Mouse (Mus musculus) heart, postnatal 36 days (tissue): ENCODE measurements at regions not wholly inside any gene's neighbourhood (a gene's known extent, or its start where the extent isn't known, plus 50 kb on each side); places are given as distances from the start of the nearest gene placed in this dataset.

Source experiments
- DNase-seq, 2 experiments: peaks; one replicate each; pipeline ENCODE4 v3.0.0; 2021 to 2022
- intact Hi-C: fragments of 180-260 bp; cut with DNase I; formaldehyde crosslinking; loops from one replicate; pipeline ENCODE4 v1.15.1; 2025

DNA sequence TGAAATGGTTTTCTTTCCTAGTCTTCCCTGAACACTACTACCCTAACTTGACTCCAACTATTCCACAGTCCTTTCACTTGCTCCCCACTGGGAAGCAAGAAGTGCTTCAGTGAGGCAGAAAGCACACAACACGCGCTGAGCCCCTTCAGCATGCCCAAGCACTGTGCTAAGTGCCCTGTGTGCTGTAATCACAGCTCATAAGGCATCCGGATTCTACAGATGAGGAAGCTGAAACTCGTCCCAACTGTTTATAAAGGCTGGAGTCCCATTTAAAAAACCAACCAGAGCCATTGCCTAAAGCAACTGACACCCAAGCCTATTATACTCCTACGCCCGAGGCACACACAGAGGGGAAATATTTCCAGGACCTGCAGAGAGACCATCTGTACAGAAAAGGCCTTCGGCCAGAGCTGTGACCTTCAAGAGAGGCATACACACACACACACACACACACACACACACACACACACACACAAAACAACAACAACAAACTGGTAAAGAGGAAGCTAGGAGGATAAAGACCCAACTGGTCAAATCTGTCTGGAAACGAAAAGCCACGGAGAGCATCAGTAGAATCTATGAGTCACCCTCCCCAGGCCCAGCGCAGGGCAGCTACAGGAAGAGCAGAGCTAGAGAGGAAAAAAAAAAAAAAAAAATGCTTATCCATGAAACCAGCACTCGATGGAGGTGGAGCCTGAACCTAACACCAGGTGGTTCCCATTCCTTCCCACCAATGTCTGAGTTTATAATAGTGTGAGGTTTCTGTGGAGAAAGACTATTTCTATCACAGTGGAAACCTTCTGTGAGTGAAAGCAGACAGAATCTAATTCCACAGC, 315.4 kb upstream of the Jmjd1c start:
- DNase-seq: no peak
- intact Hi-C loops: no loop called here

DNA sequence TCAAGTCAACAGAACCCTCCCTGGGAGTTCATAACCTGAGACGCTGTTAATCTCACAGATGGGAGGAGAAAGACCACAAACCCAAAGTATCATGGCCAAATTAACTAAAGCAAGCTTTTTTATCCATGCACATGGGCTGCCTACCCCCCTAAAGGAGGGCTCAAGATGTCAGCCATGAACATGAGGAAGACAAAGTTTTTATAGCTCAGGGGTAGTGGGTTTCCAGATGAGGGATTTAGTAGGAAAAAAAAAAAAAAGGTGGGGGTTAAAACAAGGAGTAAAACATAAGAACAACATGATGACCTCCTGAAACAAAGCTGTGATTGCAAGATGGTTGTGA, 314.8 kb upstream of the Jmjd1c start:
- intact Hi-C loops: no loop called here
- DNase-seq: no peak

DNA sequence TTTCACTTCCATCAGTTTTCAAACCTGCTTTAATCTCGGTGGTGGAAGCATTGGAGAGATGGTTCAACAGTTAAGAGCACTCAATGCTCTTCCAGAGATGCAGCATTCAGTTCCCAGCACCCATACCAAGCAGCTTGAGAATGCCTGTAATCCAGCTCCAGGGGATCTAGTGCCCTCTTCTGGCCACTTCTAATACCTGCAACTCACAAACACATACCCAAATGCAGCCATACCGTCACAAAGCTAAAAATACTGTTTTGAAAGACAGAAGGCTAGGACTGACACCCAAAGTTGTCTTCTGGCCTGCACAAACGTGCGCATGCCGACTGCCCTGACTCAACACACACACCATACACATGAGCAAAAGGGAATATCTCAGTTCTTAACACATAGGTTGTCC, 313.9 kb upstream of the Jmjd1c start:
- DNase-seq: no peak
- intact Hi-C loops: no loop called here

DNA sequence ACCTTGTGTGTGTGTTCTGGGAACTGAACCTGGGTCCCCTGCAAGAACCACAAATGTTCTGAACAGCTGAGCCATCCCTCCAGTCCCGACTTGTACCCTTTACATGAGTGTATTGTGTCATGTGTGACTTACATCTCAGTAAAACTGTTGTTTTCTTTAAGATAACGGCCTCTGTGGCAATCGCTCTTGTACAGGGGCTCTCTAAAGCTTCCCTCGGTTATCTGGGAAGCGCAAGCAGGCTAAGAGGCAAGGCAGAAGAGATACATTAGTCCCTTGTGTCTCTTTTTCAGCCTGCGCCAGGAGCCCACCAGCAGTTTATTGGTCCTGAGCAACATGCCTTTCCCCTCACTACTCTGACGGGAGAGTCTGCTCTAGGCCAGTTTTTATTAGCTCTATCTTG, 308.1 kb upstream of the Jmjd1c start:
- no peak for DNase-seq
- intact Hi-C loops: no loop called here

DNA sequence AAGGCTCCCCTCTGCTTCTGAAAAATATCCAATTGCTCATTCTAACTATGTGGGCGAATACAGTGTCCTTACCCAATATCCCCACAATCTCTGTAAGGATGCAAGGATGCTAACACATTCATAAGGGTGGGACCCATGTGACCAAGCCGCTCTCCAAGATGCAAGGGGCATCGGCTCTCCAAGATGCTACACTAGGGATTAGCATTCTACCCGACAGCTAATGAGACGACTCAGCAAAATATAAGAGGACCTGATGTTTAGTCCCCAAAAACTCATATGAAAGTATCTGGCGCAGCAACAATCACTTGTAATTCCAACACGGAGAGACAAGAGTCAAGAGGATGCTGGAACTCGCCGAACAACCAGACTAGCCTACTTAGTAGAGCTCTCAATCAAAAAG, 299.6 kb upstream of the Jmjd1c start:
- intact Hi-C loops: no loop called here
- DNase-seq: no peak

DNA sequence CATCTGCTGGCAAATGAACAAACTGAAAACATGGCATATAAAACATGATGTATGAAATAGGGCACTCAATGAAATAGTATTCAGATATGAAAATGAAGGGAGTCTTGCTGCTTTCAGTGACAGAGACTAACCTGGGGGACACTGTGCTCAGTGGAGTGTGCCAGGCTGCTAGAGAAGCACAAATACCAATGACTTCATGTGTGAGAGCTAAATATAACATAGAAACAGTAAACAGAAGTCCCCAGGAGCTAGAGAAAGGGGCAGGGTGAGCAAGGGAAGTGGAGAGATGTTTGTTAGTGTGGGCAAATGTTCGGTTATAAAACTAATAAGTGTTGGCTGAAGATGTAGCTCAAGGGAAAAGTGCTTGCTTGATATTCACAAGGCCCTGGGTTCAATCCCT, 293.2 kb upstream of the Jmjd1c start:
- no peak for DNase-seq
- intact Hi-C loops: no loop called here

DNA sequence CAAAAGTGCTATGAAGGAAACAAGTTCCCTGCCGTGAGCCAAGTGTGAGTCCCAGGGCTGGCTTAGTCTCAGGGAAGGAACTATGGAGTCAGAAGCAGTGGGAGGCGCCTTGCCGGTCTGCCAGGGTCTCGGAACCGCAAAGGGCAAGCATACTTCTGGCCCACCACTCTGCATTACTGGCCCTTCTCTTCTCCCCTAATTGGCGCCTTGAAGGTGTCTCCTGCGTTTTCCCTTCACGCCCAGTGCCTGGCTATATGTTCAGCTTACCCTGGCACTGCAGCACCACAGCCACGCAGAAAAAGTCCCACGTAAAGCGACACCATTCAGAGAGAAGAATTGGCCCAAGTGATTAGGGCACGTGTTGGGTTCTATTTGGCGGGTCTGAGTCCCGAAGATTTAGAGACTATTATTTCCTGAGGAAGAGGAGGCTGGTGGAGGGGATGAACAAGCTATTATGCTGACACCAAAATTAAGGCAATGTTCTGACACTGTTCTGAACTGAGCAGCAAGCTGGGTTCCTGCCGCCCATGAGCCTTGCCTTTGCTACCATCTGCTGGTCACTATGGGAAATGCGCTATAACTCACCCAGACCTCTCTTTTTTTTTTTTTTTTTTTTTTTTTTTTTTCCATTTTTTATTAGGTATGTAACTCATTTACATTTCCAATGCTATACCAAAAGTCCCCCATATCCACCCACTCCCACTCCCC, 288.5 kb upstream of the Jmjd1c start:
- intact Hi-C loops: loop anchor here (2.0 kb wide), 1 partner anchor 65 kb away; no protein-coding TSS in a partner anchor
- DNase-seq: peak; percentile 57 to 72

DNA sequence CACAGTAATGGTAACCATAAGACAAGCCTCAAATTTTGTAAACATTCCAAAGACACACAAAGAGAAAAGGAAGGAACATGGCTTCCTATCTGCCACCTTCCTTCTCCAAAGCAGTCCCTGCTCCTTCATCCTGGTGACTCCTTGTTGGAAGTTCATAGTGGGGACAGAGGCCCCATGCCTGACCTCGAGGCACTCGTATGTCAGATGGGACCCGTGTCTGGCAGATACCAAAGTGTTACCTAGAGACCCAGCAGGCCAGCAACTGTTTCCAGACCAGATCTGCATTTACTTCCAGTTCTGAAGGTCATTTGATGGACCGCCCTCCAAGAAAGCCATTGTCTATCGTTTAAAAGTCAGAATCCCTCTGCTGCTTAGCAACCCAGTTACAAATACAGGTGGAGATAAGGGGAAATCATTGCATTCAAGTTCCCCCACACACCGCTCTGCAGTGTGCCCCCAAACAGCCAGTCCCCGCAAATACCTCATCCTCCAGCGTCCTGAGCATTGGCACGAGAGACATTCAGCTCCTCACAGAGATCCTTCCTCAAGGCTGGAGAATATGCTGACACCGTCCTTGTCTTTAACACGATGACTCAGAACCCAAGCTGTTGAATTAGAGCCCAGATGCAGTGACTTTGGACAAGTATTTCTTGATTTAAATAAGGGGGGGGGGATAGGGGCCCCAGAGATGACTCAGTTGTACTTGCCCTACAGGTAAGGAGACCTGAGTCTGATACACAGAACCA, 283.2 kb upstream of the Jmjd1c start:
- intact Hi-C loops: loop anchor here (10.0 kb wide), 1 partner anchor 218 kb away; no protein-coding TSS in a partner anchor
- no peak for DNase-seq

DNA sequence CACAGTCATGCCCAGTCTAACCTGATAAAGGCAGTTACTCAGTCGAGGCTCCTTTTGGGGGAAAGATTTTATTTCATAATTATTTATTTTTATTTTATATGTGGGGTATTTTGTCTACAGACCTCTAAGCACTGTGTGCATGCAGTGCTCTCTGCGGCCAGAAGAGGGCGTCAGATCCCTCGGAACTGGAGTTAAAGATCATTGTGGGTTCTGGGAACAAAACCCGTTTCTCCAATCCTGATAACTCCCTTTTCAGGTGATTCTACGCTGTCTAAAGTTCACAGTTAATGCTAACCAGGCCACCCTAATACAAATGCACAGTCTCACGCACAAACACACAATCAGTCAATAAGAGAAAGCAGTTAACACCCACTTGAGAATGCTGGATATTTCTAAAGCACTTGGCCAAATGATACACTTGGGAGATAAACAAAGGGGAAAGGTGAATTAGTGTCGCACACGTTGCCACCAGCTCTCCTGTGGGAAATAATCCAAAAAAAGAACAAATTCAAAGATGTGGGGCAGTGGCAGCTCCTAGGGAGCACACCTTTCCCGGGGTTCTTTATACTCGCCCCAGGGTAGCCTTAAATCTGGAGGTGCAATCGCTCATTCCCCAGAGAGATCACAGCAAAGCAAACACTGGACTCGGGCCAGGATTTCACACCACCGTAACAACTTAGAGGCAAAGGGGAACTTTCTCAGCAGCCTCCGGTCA, 281.9 kb upstream of the Jmjd1c start:
- intact Hi-C loops: loop anchor here (10.0 kb wide), 1 partner anchor 219 kb away; no protein-coding TSS in a partner anchor
- DNase-seq: no peak

DNA sequence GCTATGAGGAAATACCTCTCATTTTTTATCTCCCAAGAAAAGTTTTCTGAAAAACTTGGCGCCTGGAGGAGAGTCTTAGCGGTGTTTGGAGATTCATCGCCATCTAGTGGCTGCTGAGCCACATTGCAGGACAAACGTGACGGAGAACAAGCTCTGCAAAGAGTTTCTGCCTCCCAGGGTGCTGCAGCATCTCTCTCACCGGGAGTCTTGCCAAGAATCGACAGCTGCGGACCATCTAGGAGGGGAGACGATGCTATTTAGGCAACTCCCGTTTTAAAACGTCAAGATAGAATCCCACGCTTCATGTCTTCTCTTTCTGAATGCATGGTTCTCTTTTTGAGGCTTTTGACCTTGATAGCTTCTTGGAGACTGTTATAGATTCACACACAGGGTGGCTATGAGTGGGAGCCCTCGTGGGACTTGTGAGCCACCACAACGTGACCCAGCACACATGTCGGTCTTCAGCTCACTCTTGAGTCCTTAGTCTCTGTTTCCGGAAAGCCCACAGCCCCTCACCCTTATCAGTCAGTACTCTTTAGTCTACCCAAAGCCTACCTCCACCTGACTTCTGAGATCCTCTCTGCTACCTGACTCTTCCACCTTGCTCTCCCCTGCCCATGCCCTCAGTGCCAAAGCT, 281.2 kb upstream of the Jmjd1c start:
- DNase-seq: peak; percentile 81 to 83
- intact Hi-C loops: loop anchor here (10.0 kb wide), 1 partner anchor 220 kb away; no protein-coding TSS in a partner anchor

DNA sequence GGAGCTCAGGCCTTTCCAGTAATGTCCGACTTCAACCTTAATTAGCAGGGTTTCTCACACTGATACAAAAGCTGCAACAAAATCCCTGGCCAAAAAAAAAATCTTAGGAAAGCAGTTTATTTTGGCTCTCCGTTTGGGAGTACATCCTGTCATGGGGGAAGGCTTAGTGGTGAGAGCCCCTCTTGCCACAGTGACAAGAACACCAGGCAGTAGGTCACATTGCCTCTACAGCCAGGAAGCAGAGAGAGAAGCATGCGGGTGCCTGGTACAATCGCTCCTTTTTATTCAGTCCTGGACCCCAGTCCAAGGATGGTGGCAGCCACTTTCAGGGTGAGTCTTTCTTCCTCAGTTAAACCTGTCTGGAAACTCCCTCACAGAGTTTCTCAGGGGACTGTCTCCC, 280.0 kb upstream of the Jmjd1c start:
- DNase-seq: no peak
- intact Hi-C loops: loop anchor here (10.0 kb wide), 1 partner anchor 221 kb away; no protein-coding TSS in a partner anchor

DNA sequence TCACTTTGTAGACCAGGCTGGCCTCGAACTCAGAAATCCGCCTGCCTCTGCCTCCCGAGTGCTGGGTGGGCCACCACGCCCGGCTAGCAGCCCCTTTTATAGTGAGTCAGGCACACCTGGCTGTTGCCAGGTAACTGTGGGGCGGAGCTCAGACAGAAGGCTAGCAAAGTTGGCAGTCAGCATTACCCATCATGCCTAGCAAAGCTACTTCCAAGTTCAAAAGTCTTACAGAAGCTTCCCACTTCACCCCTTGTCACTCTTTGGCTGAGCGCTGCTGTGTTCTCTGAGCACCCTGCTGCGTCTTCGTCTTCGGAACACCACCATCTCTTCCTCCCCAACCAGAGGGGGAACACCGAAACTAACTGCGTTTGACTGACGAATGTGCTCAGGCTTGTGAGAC, 279.1 kb upstream of the Jmjd1c start:
- DNase-seq: no peak
- intact Hi-C loops: loop anchor here (10.0 kb wide), 1 partner anchor 222 kb away; no protein-coding TSS in a partner anchor

DNA sequence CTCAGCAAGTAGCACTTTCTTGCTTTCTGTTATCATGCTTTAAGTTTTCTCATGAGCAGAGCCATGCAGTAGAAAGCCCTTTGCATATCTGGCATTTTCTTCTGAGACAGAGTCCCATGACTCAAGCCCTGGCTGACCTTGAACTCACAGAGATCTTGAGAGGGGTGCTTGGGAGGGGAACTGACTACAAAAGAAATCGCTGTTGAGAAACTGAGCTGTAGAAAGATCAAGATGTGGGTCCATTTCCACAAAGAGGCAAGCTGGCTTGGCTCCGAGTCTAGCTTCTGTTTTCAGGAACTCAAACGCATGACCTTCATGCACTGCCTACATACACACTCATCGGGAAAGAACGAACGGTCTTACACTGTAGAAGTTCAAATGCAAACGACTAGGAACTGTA, 278.0 kb upstream of the Jmjd1c start:
- intact Hi-C loops: loop anchor here (10.0 kb wide), 1 partner anchor 223 kb away; no protein-coding TSS in a partner anchor
- no peak for DNase-seq

DNA sequence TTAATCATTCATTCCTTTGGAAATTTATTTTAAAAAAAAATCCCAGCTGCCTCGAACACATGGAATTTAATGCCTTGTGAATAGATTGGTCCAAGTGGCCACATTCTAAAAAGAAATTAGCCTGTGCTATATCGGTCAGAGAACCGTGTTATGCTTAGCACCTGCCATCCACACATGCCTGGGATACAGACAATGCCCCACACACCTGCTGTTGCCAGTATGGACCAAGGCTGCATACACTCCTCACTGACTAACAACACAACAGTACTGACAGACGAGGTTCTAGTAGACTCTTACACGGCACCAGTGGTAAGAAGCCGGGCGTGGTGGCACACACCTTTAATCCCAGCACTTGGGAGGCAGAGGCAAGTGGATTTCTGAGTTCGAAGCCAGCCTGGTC, 276.4 kb upstream of the Jmjd1c start:
- intact Hi-C loops: loop anchor here (10.0 kb wide), 1 partner anchor 225 kb away; no protein-coding TSS in a partner anchor
- DNase-seq: no peak

DNA sequence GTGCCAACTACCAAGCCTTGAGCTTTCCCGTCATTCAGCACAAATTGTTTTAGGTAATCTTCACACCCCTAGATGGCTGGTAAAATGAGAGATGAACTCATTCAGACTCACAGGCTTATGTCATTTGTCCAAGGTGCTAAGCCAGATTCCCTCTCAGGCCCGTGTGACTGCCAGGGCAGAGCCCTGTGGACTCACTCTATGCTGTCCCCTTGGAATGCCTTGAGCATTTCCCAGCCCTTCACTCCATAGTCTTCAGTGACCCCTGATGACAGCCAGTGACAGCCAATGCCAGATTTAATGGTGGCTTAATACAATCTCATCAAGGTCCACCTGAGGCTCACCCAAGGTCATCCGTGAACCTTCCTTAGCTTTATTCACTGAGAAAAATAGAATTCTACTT, 270.2 kb upstream of the Jmjd1c start:
- intact Hi-C loops: no loop called here
- no peak for DNase-seq

DNA sequence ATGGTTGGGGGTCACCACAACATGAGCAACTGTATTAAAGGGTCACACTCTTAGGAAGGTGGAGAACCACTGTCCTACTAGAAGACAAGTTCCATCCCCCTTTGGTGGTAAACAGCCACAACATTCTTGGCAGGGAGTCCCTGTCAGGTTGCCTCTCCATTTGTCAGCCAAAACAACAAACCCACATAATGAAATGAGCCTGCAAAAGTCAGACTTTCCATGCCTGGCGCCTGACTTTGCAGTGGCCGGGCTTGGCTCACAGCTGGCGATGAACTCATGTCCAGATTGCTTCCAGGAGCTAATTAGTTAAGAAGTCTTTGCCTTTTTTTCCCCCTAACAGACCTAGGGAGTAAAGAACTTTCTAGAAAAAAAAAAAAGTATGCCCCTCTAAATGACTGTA, 269.6 kb upstream of the Jmjd1c start:
- intact Hi-C loops: no loop called here
- no peak for DNase-seq

DNA sequence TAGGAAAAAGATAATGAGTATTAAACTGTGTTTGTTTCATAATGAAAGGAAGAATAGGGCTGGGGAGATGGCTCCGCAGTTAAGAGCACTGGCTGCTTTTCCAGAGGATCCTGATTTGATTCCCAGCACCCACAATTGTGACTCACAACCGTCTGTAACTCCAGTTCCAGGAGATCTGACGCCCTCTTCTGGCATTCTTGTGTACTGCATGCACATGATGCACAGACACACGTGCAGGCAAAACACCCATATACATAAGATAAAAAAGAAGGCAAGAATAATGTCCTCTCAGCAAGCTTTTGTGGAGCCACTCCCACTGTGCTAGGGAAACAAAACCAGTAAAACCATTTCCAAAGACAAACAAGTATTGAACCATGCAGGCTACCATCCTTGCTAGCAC, 261.0 kb upstream of the Jmjd1c start:
- intact Hi-C loops: no loop called here

DNA sequence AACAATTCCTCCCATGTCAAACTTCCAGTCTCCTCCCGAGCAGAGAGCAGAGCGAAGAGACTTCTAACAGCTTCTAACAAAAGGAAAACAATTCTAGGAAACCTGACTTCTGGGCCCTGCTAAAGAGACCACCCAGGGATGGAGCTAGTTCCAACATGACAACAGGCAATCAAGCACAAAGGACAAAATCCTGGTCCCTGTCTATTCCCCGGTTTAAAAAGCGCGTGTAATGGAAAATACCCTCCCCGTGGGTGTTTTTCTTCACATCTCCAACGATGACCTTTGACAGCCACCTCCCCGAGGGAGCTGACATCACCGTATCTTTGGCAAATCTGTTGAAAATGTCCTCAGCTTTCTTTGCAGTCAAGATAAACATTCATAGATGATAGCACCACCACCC, 256.9 kb upstream of the Jmjd1c start:
- DNase-seq: peak; percentile 21 to 30
- intact Hi-C loops: no loop called here

More for the DNA sequence above, 261.0 kb upstream of the Jmjd1c start:
- no peak for DNase-seq

DNA sequence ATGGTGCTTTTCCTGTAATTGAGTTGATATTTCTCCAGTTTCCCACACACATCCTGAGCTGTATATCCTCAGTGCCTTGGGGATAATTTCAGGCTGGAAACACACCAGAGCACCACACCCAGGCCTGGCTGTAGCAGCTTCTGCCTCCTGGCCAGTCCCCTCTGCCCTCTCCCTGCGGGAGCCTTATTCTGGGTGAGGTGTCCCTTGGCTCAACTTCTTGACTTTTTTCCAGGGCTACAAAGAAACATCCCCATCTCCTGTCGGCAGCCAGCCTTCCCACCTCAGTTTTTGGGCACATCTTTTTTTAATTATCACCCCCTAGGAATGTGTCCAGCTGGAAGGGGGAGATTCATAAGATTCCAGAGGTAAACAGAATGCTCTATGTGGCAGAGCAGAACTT, 252.7 kb upstream of the Jmjd1c start:
- peak; percentile 15 to 27 for DNase-seq
- intact Hi-C loops: no loop called here

DNA sequence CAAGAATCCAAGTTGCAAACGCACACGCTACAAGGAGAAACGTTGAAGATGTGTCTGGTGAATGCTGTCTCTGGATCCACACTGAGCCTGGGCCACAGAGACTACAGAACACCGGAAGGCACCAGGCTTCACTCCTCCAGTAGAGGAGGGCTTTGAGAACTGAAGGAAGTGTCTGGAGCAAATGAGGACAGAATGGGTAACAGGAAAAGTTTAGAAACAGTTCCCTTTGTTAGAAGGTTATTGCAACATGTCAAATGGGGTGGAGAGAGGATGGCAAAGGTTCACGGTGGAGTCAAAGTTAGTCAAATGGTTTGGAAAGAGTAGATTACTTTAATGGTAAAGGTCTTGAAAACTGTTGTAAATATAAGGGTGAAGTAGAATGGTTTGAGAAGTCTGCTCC, 247.1 kb upstream of the Jmjd1c start:
- no peak for DNase-seq
- intact Hi-C loops: no loop called here
